Mouse (Mus musculus) CH12.LX (cell line): ENCODE measurements around the gene Tspan8. TPM values are rescaled to one million over a fixed set of nuclear protein-coding genes. Genes with fewer than 3 reads are reported as not detected.

Experiments used
- DNase-seq: peaks from one replicate; pipeline ENCODE4 v3.0.0-alpha.2; 2013; ENCODE audit errors: extremely low read depth
- H3K27ac ChIP-seq: 2 replicates; pipeline ENCODE4 v1.5.1; 2012; ENCODE audit warnings: low read depth, mild to moderate bottlenecking, control low read depth, moderate library complexity; ENCODE audit not compliant: insufficient read depth
- H3K27me3 ChIP-seq: replicated peaks from 2 replicates; pipeline ENCODE3; 2012; ENCODE audit warnings: inconsistent platforms
- H3K36me3 ChIP-seq, 2 experiments: replicated peaks in 1 of 2; 2 replicates each; pipeline versions ENCODE3 to v1.6.1; 2012; ENCODE audit warnings: inconsistent platforms in 1 of 2, low read length in 1 of 2, mild to moderate bottlenecking in 1 of 2, mixed read lengths in 1 of 2, moderate library complexity in 1 of 2; ENCODE audit not compliant: control insufficient read depth in 1 of 2, insufficient read depth in 1 of 2
- H3K4me1 ChIP-seq, 2 experiments: 2 replicates each; pipeline ENCODE4 v1.6.1; 2012; ENCODE audit warnings: inconsistent platforms in 1 of 2, moderate library complexity in 1 of 2; ENCODE audit not compliant: insufficient read depth in 2 of 2, control insufficient read depth in 1 of 2
- H3K4me2 ChIP-seq: 2 replicates; pipeline ENCODE4 v1.6.1; 2012; ENCODE audit warnings: low read depth, mild to moderate bottlenecking, control low read depth; ENCODE audit not compliant: poor library complexity, insufficient read depth, severe bottlenecking
- H3K4me3 ChIP-seq, 3 experiments: fragments of 150-350 bp in 1 of 3; sonication (generic) in 1 of 3; replicated peaks in 1 of 3; 2 replicates each; pipeline versions ENCODE3 to v1.5.1; 2011 to 2012; ENCODE audit warnings: low read depth in 2 of 3, low read length in 2 of 3, mild to moderate bottlenecking in 2 of 3, moderate library complexity in 2 of 3, control low read depth in 1 of 3, improper control_type of control experiment in 1 of 3, inconsistent platforms in 1 of 3, mixed read lengths in 1 of 3; ENCODE audit not compliant: poor library complexity in 1 of 3
- H3K79me2 ChIP-seq: replicated peaks from 2 replicates; pipeline ENCODE4 v1.6.1; 2012; ENCODE audit warnings: mild to moderate bottlenecking, moderate library complexity; ENCODE audit not compliant: control insufficient read depth, poor library complexity, insufficient read depth, severe bottlenecking; ENCODE audit errors: extremely low read depth
- H3K9ac ChIP-seq: 2 replicates; pipeline ENCODE4 v1.6.1; 2012; ENCODE audit warnings: low read depth, mild to moderate bottlenecking, control low read depth, moderate library complexity; ENCODE audit not compliant: insufficient read depth
- H3K9me3 ChIP-seq: replicated peaks from 2 replicates; pipeline ENCODE3; 2012; ENCODE audit warnings: low read length, inconsistent platforms, mixed read lengths
- BHLHE40 ChIP-seq: IDR thresholded peaks from 2 replicates; pipeline ENCODE4 v1.6.1; 2011; ENCODE audit warnings: mild to moderate bottlenecking, low read depth, low read length, improper control_type of control experiment
- CHD1 ChIP-seq: IDR thresholded peaks from 2 replicates; pipeline ENCODE4 v1.6.1; 2012; ENCODE audit warnings: low read depth, low read length, improper control_type of control experiment, inconsistent platforms
- ELF1 ChIP-seq: IDR thresholded peaks from 2 replicates; pipeline ENCODE4 v1.6.1; 2014; ENCODE audit warnings: low read depth, mild to moderate bottlenecking, inconsistent platforms, low read length, improper control_type of control experiment
- IRF4 ChIP-seq: IDR thresholded peaks from 2 replicates; pipeline ENCODE4 v1.6.1; 2014; ENCODE audit warnings: low read depth, mild to moderate bottlenecking, inconsistent platforms, low read length, improper control_type of control experiment
- JUN ChIP-seq: IDR thresholded peaks from 2 replicates; pipeline ENCODE4 v1.6.1; 2011; ENCODE audit warnings: low read depth, mild to moderate bottlenecking, low read length, improper control_type of control experiment, moderate library complexity; ENCODE audit not compliant: insufficient read depth
- MAX ChIP-seq: IDR thresholded peaks from 2 replicates; pipeline ENCODE4 v1.6.1; 2011; ENCODE audit warnings: low read length, improper control_type of control experiment
- MEF2A ChIP-seq: IDR thresholded peaks from 2 replicates; pipeline ENCODE4 v1.6.1; 2014; ENCODE audit warnings: low read depth, mild to moderate bottlenecking, inconsistent platforms, low read length, improper control_type of control experiment, borderline replicate concordance
- MXI1 ChIP-seq: IDR thresholded peaks from 2 replicates; pipeline ENCODE4 v1.6.1; 2011; ENCODE audit warnings: mild to moderate bottlenecking, low read depth, low read length, improper control_type of control experiment
- MYC ChIP-seq: IDR thresholded peaks from 2 replicates; pipeline ENCODE4 v1.6.1; 2011; ENCODE audit warnings: low read depth, mild to moderate bottlenecking, improper control_type of control experiment, low read length
- PAX5 ChIP-seq: IDR thresholded peaks from 2 replicates; pipeline ENCODE4 v1.6.1; 2012; ENCODE audit warnings: low read length, inconsistent platforms, mixed read lengths
- POLR2A ChIP-seq: IDR thresholded peaks from 2 replicates; pipeline ENCODE4 v1.6.1; 2011; ENCODE audit warnings: low read depth, mild to moderate bottlenecking, improper control_type of control experiment, low read length
- RAD21 ChIP-seq: IDR thresholded peaks from 2 replicates; pipeline ENCODE4 v1.6.1; 2011; ENCODE audit warnings: low read depth, mild to moderate bottlenecking, low read length, improper control_type of control experiment, moderate library complexity
- RCOR1 ChIP-seq: conservative IDR thresholded peaks from 2 replicates; pipeline ENCODE4 v1.6.1; 2012; ENCODE audit warnings: low read depth, mild to moderate bottlenecking, inconsistent platforms, low read length, improper control_type of control experiment
- TCF12 ChIP-seq: IDR thresholded peaks from 2 replicates; pipeline ENCODE4 v1.6.1; 2014; ENCODE audit warnings: low read depth, mild to moderate bottlenecking, inconsistent platforms, low read length, improper control_type of control experiment
- USF1 ChIP-seq: IDR thresholded peaks from 2 replicates; pipeline ENCODE4 v1.6.1; 2014; ENCODE audit warnings: low read depth, mild to moderate bottlenecking, inconsistent platforms, low read length, improper control_type of control experiment
- USF2 ChIP-seq: conservative IDR thresholded peaks from 2 replicates; pipeline ENCODE4 v1.6.1; 2011; ENCODE audit warnings: low read depth, low read length, improper control_type of control experiment
- ZKSCAN1 ChIP-seq: IDR thresholded peaks from 2 replicates; pipeline ENCODE4 v1.6.1; 2012; ENCODE audit warnings: low read depth, inconsistent platforms, low read length, improper control_type of control experiment, borderline replicate concordance
- ZMIZ1 ChIP-seq: IDR thresholded peaks from 2 replicates; pipeline ENCODE4 v1.6.1; 2012; ENCODE audit warnings: low read depth, mild to moderate bottlenecking, inconsistent platforms, low read length, improper control_type of control experiment
- ZNF384 ChIP-seq: IDR thresholded peaks from 2 replicates; pipeline ENCODE4 v1.6.1; 2012; ENCODE audit warnings: low read depth, low read length, improper control_type of control experiment, inconsistent platforms
- dilution Hi-C: fragments of 300-500 bp; cut with MboI; formaldehyde crosslinking; loops from 2 replicates; pipeline ENCODE4 v1.14.3; 2020; ENCODE audit warnings: low sequenced_read_pairs; ENCODE audit not compliant: extremely low pct_unique_long_range_greater_than_20kb, extremely low pct_ligation_motif_present
- in situ Hi-C: fragments of 300-500 bp; cut with MboI; formaldehyde crosslinking; loops from 3 replicates; pipeline ENCODE4 v1.14.3; 2019; ENCODE audit warnings: low sequenced_read_pairs, low pct_ligation_motif_present, low pct_unique_long_range_greater_than_20kb, mixed read lengths
- polyA plus RNA-seq: library from polyadenylated mRNA; unstranded; fragments of >175 nt; gene quantifications from 2 replicates; pipeline ENCODE4 v1.2.1, GENCODE M21; 2012; ENCODE audit warnings: low read depth; ENCODE audit not compliant: insufficient read length
- total RNA-seq, 2 experiments: library from RNA; depleted of rRNA; stranded (reverse); fragments of 300-350 nt in 1 of 2; fragments of >200 nt in 1 of 2; gene quantifications; 2 replicates each; pipeline ENCODE4 v1.2.3; 2012 to 2014

The Tspan8 gene
- total and polyA plus RNA-seq, 3 experiments, result 0.67 TPM; not detected in 2

DNA sequence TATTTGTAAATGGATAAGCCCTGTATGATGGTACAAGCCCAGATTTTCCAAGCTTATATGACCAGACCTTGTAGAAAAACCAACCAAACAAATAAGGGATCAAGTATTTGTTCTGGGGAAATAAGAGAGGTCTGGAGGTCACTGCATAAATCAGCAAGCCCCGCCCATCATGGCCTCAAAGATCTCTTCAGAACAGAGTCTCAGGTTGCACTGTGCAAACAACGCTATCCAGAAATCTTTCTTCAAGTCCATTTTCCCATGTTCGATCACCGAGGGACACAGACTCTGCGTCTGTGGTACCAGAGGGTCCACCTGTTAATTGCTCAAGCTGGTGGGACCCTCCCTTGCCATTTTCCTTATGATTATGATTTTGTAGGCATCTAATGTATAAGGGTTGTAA, 45.3 kb downstream of the Tspan8 start:
- in situ Hi-C loops, result no loop called here
- Histone ChIP-seq H3K9me3 (no peaks in the 10 kb centered on the region), H3K4me2 (peak overlapping the region; percentile 22; the same call in 1 of the 2 replicates), H3K27ac (no peak overlapping the region), H3K79me2 (no peaks in the 10 kb centered on the region), H3K4me3 (no peak overlapping the region), H3K4me1 (no peaks in the 10 kb centered on the region), H3K36me3 (no peaks in the 10 kb centered on the region), H3K27me3 (no peaks in the 10 kb centered on the region), H3K9ac (no peak overlapping the region)
- dilution Hi-C loops, result no loop called here
- DNase-seq, result no peak
- TF ChIP-seq POLR2A (no peak), TCF12 (no peak), PAX5 (no peak), RCOR1 (no peak), BHLHE40 (no peak), CHD1 (no peak), ZMIZ1 (no peak), MEF2A (no peak), ZKSCAN1 (no peak), MAX (no peak), USF2 (no peak), IRF4 (no peak), JUN (no peak), USF1 (no peak), ELF1 (no peak), RAD21 (no peak)

GRCm38 (mm10) chr10:115882757-115883156, 66.1 kb downstream of the Tspan8 start:
- in situ Hi-C loops (no loop called here), dilution Hi-C loops (no loop called here)
- Histone ChIP-seq H3K4me1 (no peaks in the 10 kb centered on the region), H3K27ac (no peak overlapping the region), H3K4me2 (no peak overlapping the region), H3K79me2 (no peaks in the 10 kb centered on the region), H3K36me3 (no peaks in the 10 kb centered on the region), H3K9me3 (no peaks in the 10 kb centered on the region), H3K4me3 (no peak overlapping the region), H3K9ac (no peak overlapping the region), H3K27me3 (no peaks in the 10 kb centered on the region)
- DNase-seq, result no peak
- TF ChIP-seq ZKSCAN1 (no peak), ZNF384 (no peak), CHD1 (no peak), MXI1 (no peak), BHLHE40 (no peak), ELF1 (no peak), RAD21 (no peak), MYC (no peak), USF2 (no peak), USF1 (no peak), ZMIZ1 (no peak), TCF12 (no peak)
